Mouse (Mus musculus): Measurements from ENCODE around the gene Ccl28. TPM values are rescaled to one million over a fixed set of nuclear protein-coding genes. Genes with fewer than 3 reads are reported as not detected.
A peak's percentile ranks its signal among the peaks of the same experiment; 100 is the strongest.

Ccl28 gene
- total and polyA plus RNA-seq, 3 experiments = 0.04 to 0.27 (median 0.11) TPM

DNA sequence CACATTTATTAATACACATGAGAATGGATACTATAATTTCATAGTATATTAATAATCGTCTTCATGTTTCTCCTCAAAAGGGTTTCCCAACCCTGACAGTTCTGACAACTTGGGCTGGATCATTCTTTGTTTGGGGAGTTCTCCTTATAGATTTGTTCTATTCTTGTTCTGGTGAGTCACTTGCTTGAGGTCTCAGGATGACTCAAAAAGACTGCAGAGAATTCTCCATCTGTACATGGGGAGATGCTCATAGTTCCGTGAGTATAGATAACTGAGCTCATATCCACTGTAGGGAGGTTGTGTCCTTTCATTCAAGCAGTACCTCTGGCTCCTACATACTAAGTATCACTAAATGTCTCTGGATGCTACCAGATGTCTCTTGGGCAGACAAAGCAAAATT is 31.1 kb downstream of the Ccl28 start:
- H3K27me3 ChIP-seq (replicated peaks) = no peaks in the 10 kb centered on the region
- no peak overlapping the region for H3K4me3 ChIP-seq (replicated peaks in 1 of 3; ENCODE audit: low read depth in 2 of 3, low read length in 2 of 3, poor library complexity in 1 of 3)
- in situ Hi-C loops (cut with MboI; ENCODE audit: low pct_ligation_motif_present, low pct_unique_long_range_greater_than_20kb, low sequenced_read_pairs) (no loop called here), dilution Hi-C loops (cut with MboI; ENCODE audit: extremely low pct_ligation_motif_present, extremely low pct_unique_long_range_greater_than_20kb, low sequenced_read_pairs) (no loop called here)
- no peaks in the 10 kb centered on the region for H3K36me3 ChIP-seq (replicated peaks in 1 of 2; ENCODE audit: control insufficient read depth in 1 of 2, insufficient read depth in 1 of 2, low read length in 1 of 2)
- H3K4me1 ChIP-seq (ENCODE audit: control insufficient read depth in 1 of 2, insufficient read depth in 2 of 2) = no peaks in the 10 kb centered on the region
- H3K27ac ChIP-seq (ENCODE audit: insufficient read depth, low read depth) = no peak overlapping the region
- H3K9ac ChIP-seq (ENCODE audit: insufficient read depth, low read depth) = no peak overlapping the region
- no peaks in the 10 kb centered on the region for H3K9me3 ChIP-seq (replicated peaks; ENCODE audit: low read length)
- peak; percentile 48; the same call in 1 of the 2 replicates for TF ChIP-seq JUND (conservative IDR thresholded peaks at IDR 0.05; ENCODE audit: low read depth, low read length)
- TF ChIP-seq RCOR1 (conservative IDR thresholded peaks at IDR 0.05; ENCODE audit: low read depth, low read length) = no peak
- TF ChIP-seq MEF2A (IDR thresholded peaks at IDR 0.05; ENCODE audit: borderline replicate concordance, low read depth, low read length) = peak; percentile 80; the same call in 1 of the 2 replicates
- no peak for DNase-seq (ENCODE audit: extremely low read depth)
- H3K79me2 ChIP-seq (replicated peaks; ENCODE audit: control insufficient read depth, extremely low read depth, insufficient read depth, poor library complexity, severe bottlenecking) = no peaks in the 10 kb centered on the region
- no peak overlapping the region for H3K4me2 ChIP-seq (ENCODE audit: insufficient read depth, low read depth, poor library complexity, severe bottlenecking)

DNA sequence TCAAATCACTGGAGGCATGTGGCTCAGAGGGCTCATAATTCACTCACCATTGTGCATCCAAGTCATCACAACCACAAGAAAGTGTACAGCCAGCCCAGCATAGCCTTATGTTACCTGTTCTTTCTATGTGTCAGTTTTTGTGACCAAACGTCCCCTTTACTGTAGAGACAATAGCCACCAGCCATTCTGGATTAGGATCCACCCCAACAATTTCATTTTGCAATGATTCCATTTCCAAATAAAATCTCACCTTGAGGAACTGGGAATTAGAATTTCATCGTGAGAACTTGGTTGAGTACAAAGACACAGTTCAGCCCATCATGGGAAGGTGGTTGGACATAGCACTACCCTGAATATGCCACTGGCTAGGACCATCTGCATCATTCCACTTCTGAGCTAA is 32.6 kb downstream of the Ccl28 start:
- no peaks in the 10 kb centered on the region for H3K27me3 ChIP-seq (replicated peaks)
- no peak for DNase-seq (ENCODE audit: extremely low read depth)
- in situ Hi-C loops (cut with MboI; ENCODE audit: low pct_ligation_motif_present, low pct_unique_long_range_greater_than_20kb, low sequenced_read_pairs) = no loop called here
- dilution Hi-C loops (cut with MboI; ENCODE audit: extremely low pct_ligation_motif_present, extremely low pct_unique_long_range_greater_than_20kb, low sequenced_read_pairs) = no loop called here
- H3K27ac ChIP-seq (ENCODE audit: insufficient read depth, low read depth) = no peak overlapping the region
- no peak overlapping the region for H3K4me2 ChIP-seq (ENCODE audit: insufficient read depth, low read depth, poor library complexity, severe bottlenecking)
- no peaks in the 10 kb centered on the region for H3K79me2 ChIP-seq (replicated peaks; ENCODE audit: control insufficient read depth, extremely low read depth, insufficient read depth, poor library complexity, severe bottlenecking)
- no peak for TF ChIP-seq NELFE (IDR thresholded peaks at IDR 0.05; ENCODE audit: low read depth, low read length)
- TF ChIP-seq JUND (conservative IDR thresholded peaks at IDR 0.05; ENCODE audit: low read depth, low read length) = no peak
- TF ChIP-seq CHD2 (IDR thresholded peaks at IDR 0.05; ENCODE audit: low read length) = no peak
- TF ChIP-seq NRF1 (IDR thresholded peaks at IDR 0.05; ENCODE audit: low read depth, low read length) = no peak
- no peak for TF ChIP-seq PAX5 (IDR thresholded peaks at IDR 0.05; ENCODE audit: low read length)
- TF ChIP-seq MAX (IDR thresholded peaks at IDR 0.05; ENCODE audit: low read length) = no peak
- TF ChIP-seq MYC (IDR thresholded peaks at IDR 0.05; ENCODE audit: low read depth, low read length) = no peak
- no peak for TF ChIP-seq MEF2A (IDR thresholded peaks at IDR 0.05; ENCODE audit: borderline replicate concordance, low read depth, low read length)
- no peak for TF ChIP-seq CHD1 (IDR thresholded peaks at IDR 0.05; ENCODE audit: low read depth, low read length)
- TF ChIP-seq KAT2A (IDR thresholded peaks at IDR 0.05; ENCODE audit: insufficient replicate concordance, low read length) = no peak
- no peak for TF ChIP-seq ZNF384 (IDR thresholded peaks at IDR 0.05; ENCODE audit: low read depth, low read length)
- TF ChIP-seq ZKSCAN1 (IDR thresholded peaks at IDR 0.05; ENCODE audit: borderline replicate concordance, low read depth, low read length) = no peak
- no peak for TF ChIP-seq E2F4 (IDR thresholded peaks at IDR 0.05; ENCODE audit: insufficient replicate concordance, low read depth, low read length)
- TF ChIP-seq SMC3 (IDR thresholded peaks at IDR 0.05; ENCODE audit: low read depth, low read length) = no peak
- TF ChIP-seq BHLHE40 (IDR thresholded peaks at IDR 0.05; ENCODE audit: low read depth, low read length) = no peak
- no peak for TF ChIP-seq UBTF (IDR thresholded peaks at IDR 0.05; ENCODE audit: low read depth, low read length)
- TF ChIP-seq ETS1 (conservative IDR thresholded peaks at IDR 0.05; ENCODE audit: low read depth, low read length) = no peak
- no peaks in the 10 kb centered on the region for H3K9me3 ChIP-seq (replicated peaks; ENCODE audit: low read length)
- no peaks in the 10 kb centered on the region for H3K36me3 ChIP-seq (replicated peaks in 1 of 2; ENCODE audit: control insufficient read depth in 1 of 2, insufficient read depth in 1 of 2, low read length in 1 of 2)
- H3K4me3 ChIP-seq (replicated peaks in 1 of 3; ENCODE audit: low read depth in 2 of 3, low read length in 2 of 3, poor library complexity in 1 of 3) = no peak overlapping the region
- H3K9ac ChIP-seq (ENCODE audit: insufficient read depth, low read depth) = no peak overlapping the region
- H3K4me1 ChIP-seq (ENCODE audit: control insufficient read depth in 1 of 2, insufficient read depth in 2 of 2) = no peaks in the 10 kb centered on the region

Measured in CH12.LX (cell line).